Mouse (Mus musculus): Measurements from ENCODE around the gene Ffar4.

GRCm38 (mm10) chr19:38054149-38054719 is 42.6 kb upstream of the Ffar4 start:
- TF ChIP-seq POLR2A (IDR thresholded peaks at IDR 0.05; ENCODE audit: low read depth, low read length), result no peak
- no peak for TF ChIP-seq CTCF (conservative IDR thresholded peaks at IDR 0.05; ENCODE audit: insufficient read depth, insufficient read length, low read depth, low read length)

Data from kidney, adult 2 months (tissue).